ENCODE assay signal across 8 mouse cellular contexts in genomic region chr4:57915216-57915965, GRCm38 (mm10). TPM values are rescaled to one million over a fixed set of nuclear protein-coding genes. Genes with fewer than 3 reads are reported as not detected.
DNase-seq lines count a peak whose midpoint lies in the region; ATAC-seq lines count a peak whose summit lies in the region.

No protein-coding gene starts in this region.

- no peak overlapping the region for H3K9ac ChIP-seq in embryonic facial prominence, embryonic 15.5 days
- H3K9ac ChIP-seq in limb, embryonic 13.5 days = no peak overlapping the region
- H3K9ac ChIP-seq in neural tube, embryonic 15.5 days (replicated peaks) = no peak overlapping the region

- H3K4me1 ChIP-seq in embryonic facial prominence, embryonic 15.5 days = peaks cover 33% of the 10 kb centered on the region
- peaks cover 45% of the 10 kb centered on the region for H3K4me1 ChIP-seq in limb, embryonic 13.5 days
- H3K4me1 ChIP-seq in neural tube, embryonic 15.5 days = peaks cover 2% of the 10 kb centered on the region; the same call in 1 of the 2 replicates

- ATAC-seq in embryonic facial prominence, embryonic 15.5 days (ENCODE audit: insufficient number of reproducible peaks, low FRiP score, low TSS enrichment, low read depth) = no peak
- no peak for ATAC-seq in limb, embryonic 13.5 days (ENCODE audit: low FRiP score, low read depth)
- ATAC-seq in neural tube, embryonic 15.5 days (ENCODE audit: low FRiP score) = no peak

- DNase-seq in left cerebral cortex, postnatal 4 days = peak; percentile 74
- DNase-seq in left cerebral cortex, adult 11 months (ENCODE audit: low spot score) = no peak
- DNase-seq in adrenal gland, postnatal 25 days = peak; percentile 51
- DNase-seq in induced T-regulatory cell, adult 2 months (ENCODE audit: low read depth) = peak; percentile 57
- no peak for DNase-seq in MN1 (ENCODE audit: low spot score)

- no peaks in the 10 kb centered on the region for H3K27me3 ChIP-seq in embryonic facial prominence, embryonic 15.5 days
- H3K27me3 ChIP-seq in limb, embryonic 13.5 days = peaks cover 6% of the 10 kb centered on the region; the same call in 1 of the 2 replicates
- H3K27me3 ChIP-seq in neural tube, embryonic 15.5 days (replicated peaks) = no peaks in the 10 kb centered on the region

- no peak overlapping the region for H3K27ac ChIP-seq in embryonic facial prominence, embryonic 15.5 days (replicated peaks)
- no peak overlapping the region for H3K27ac ChIP-seq in limb, embryonic 13.5 days
- H3K27ac ChIP-seq in neural tube, embryonic 15.5 days (replicated peaks) = no peak overlapping the region

- intact Hi-C loops in left cerebral cortex, postnatal 4 days (cut with DNase I) = no loop called here

- no peaks in the 10 kb centered on the region for H3K9me3 ChIP-seq in embryonic facial prominence, embryonic 15.5 days (replicated peaks)
- H3K9me3 ChIP-seq in limb, embryonic 13.5 days = peaks cover 4% of the 10 kb centered on the region; the same call in 1 of the 2 replicates
- no peaks in the 10 kb centered on the region for H3K9me3 ChIP-seq in neural tube, embryonic 15.5 days (replicated peaks)

- 41% methylated on average over 17 of the region's 17 CpGs for WGBS in embryonic facial prominence, embryonic 15.5 days
- WGBS in limb, embryonic 13.5 days = 38% methylated on average over 17 of the region's 17 CpGs
- 43% methylated on average over 17 of the region's 17 CpGs for WGBS in neural tube, embryonic 15.5 days

- peak overlapping the region; percentile 31 for H3K4me2 ChIP-seq in embryonic facial prominence, embryonic 15.5 days (replicated peaks)
- peak overlapping the region; percentile 49 for H3K4me2 ChIP-seq in limb, embryonic 13.5 days (replicated peaks)
- H3K4me2 ChIP-seq in neural tube, embryonic 15.5 days = peak overlapping the region; percentile 31

- peak overlapping the region; percentile 10; the same call in 1 of the 2 replicates for H3K4me3 ChIP-seq in embryonic facial prominence, embryonic 15.5 days (replicated peaks)
- peak overlapping the region; percentile 5; the same call in 1 of the 2 replicates for H3K4me3 ChIP-seq in limb, embryonic 13.5 days
- no peak overlapping the region for H3K4me3 ChIP-seq in neural tube, embryonic 15.5 days (replicated peaks)

- H3K36me3 ChIP-seq in embryonic facial prominence, embryonic 15.5 days = no peaks in the 10 kb centered on the region
- H3K36me3 ChIP-seq in limb, embryonic 13.5 days = no peaks in the 10 kb centered on the region
- H3K36me3 ChIP-seq in neural tube, embryonic 15.5 days = no peaks in the 10 kb centered on the region

RNA-seq across cellular contexts. Expression of gene D630039A03Rik, which starts 0.7 kb away (rescaled TPM):
- total RNA-seq in left cerebral cortex, postnatal 4 days (2021) = not detected
- 9.2 and 10.0 TPM in 2 replicates for total RNA-seq in adrenal gland, postnatal 25 days (2021)
- polyA plus RNA-seq in embryonic facial prominence, embryonic 15.5 days (2015; fragmentation: Nextera tagmentation; extraction: Ambion mirVana) = 0.31 and 0.41 TPM in 2 replicates
- polyA plus RNA-seq in limb, embryonic 13.5 days (2015; fragmentation: Nextera tagmentation; extraction: Ambion mirVana) = 0.34 and 0.42 TPM in 2 replicates
- polyA plus RNA-seq in neural tube, embryonic 15.5 days (2015; fragmentation: Nextera tagmentation; extraction: Ambion mirVana) = 0.36 and 0.74 TPM in 2 replicates

RNA-seq across cellular contexts. Expression of gene Txn1, which starts 40.8 kb away (rescaled TPM):
- 100 to 1,000 TPM; 187 to 191 TPM for total RNA-seq in left cerebral cortex, postnatal 4 days (2021)
- total RNA-seq in adrenal gland, postnatal 25 days (2021) = 279 and 314 TPM in 2 replicates
- polyA plus RNA-seq in embryonic facial prominence, embryonic 15.5 days (2015; fragmentation: Nextera tagmentation; extraction: Ambion mirVana) = 385 and 393 TPM in 2 replicates
- 401 and 408 TPM in 2 replicates for polyA plus RNA-seq in limb, embryonic 13.5 days (2015; fragmentation: Nextera tagmentation; extraction: Ambion mirVana)
- 325 and 355 TPM in 2 replicates for polyA plus RNA-seq in neural tube, embryonic 15.5 days (2015; fragmentation: Nextera tagmentation; extraction: Ambion mirVana)

Comparison
In these comparisons a context has a peak if more than half of its experiments do, and no peak if none do; other contexts are left out.
1. DNase-seq: peak in left cerebral cortex, postnatal 4 days (single experiment), adrenal gland, postnatal 25 days (single experiment) and induced T-regulatory cell, adult 2 months (single experiment); none in left cerebral cortex, adult 11 months (single experiment) and MN1 (single experiment).
2. Peak in every context shown above with its lines, with median percentiles within 50 percentile points of each other: H3K4me2 ChIP-seq.